Mouse (Mus musculus) hindbrain, embryonic 16.5 days (tissue): ENCODE data around the gene Ly6g6f. TPM values are rescaled to one million over a fixed set of nuclear protein-coding genes. Genes with fewer than 3 reads are reported as not detected.

Source experiments
- ATAC-seq: fragments of 200-750 bp; cut with Nextera tagmentation; 2 replicates; pipeline ENCODE4 v1.8.0; 2017; ENCODE audit warnings: moderate TSS enrichment, moderate library complexity
- H3K27ac ChIP-seq: fragments of 300-500 bp; sonication (generic); 2 replicates; pipeline ENCODE4 v1.5.1; 2014; ENCODE audit warnings: low read depth, mild to moderate bottlenecking, control low read depth, low read length, moderate library complexity
- H3K27me3 ChIP-seq: fragments of 300-500 bp; sonication (generic); replicated peaks from 2 replicates; pipeline ENCODE4 v1.6.1; 2014; ENCODE audit warnings: low read length; ENCODE audit not compliant: control insufficient read depth, insufficient read depth
- H3K36me3 ChIP-seq: fragments of 300-500 bp; sonication (generic); 2 replicates; pipeline ENCODE4 v1.6.1; 2014; ENCODE audit warnings: mild to moderate bottlenecking, low read length, moderate library complexity, mixed read lengths; ENCODE audit not compliant: control insufficient read depth, insufficient read depth
- H3K4me1 ChIP-seq: fragments of 300-500 bp; sonication (generic); 2 replicates; pipeline ENCODE4 v1.6.1; 2014; ENCODE audit warnings: low read depth, low read length; ENCODE audit not compliant: control insufficient read depth, insufficient read depth
- H3K4me2 ChIP-seq: fragments of 300-500 bp; sonication (generic); 2 replicates; pipeline ENCODE4 v1.6.1; 2014; ENCODE audit warnings: mild to moderate bottlenecking, low read length, control low read depth, moderate library complexity
- H3K4me3 ChIP-seq: fragments of 300-500 bp; sonication (generic); 2 replicates; pipeline ENCODE4 v1.5.1; 2014; ENCODE audit warnings: mild to moderate bottlenecking, low read length, control low read depth, moderate library complexity
- H3K9ac ChIP-seq: fragments of 300-500 bp; sonication (generic); 2 replicates; pipeline ENCODE4 v1.6.1; 2014; ENCODE audit warnings: low read depth, mild to moderate bottlenecking, control low read depth, low read length, moderate library complexity
- H3K9me3 ChIP-seq: fragments of 300-500 bp; sonication (generic); 2 replicates; pipeline ENCODE4 v1.6.1; 2014; ENCODE audit warnings: mild to moderate bottlenecking, low read length, moderate library complexity; ENCODE audit not compliant: control insufficient read depth
- WGBS: fragments of 180-500 bp; shearing (Covaris S2); extraction: QIAGEN DNeasy Blood & Tissue Kit; methylation state at CpG from one replicate; pipeline ENCODE4 v1.1.7; 2014; 5-methylcytosine and 5-hydroxymethylcytosine counted together
- polyA plus RNA-seq: library from polyadenylated mRNA; unstranded; fragments of >200 nt; fragmentation: Nextera tagmentation; extraction: Ambion mirVana; gene quantifications from 2 replicates; pipeline ENCODE4 v1.2.1, GENCODE M21; 2015

The Ly6g6f gene
- polyA plus RNA-seq, 1 experiment from 2014 or later = not detected

- peaks cover 24% of the 10 kb centered on the region for H3K4me1 ChIP-seq
- H3K9ac ChIP-seq = no peak overlapping the region
- peaks cover 14% of the 10 kb centered on the region for H3K36me3 ChIP-seq
- WGBS = 85% methylated on average over 8 of the region's 8 CpGs
- H3K4me2 ChIP-seq = no peak overlapping the region
- no peaks in the 10 kb centered on the region for H3K9me3 ChIP-seq
- peaks cover 14% of the 10 kb centered on the region for H3K27me3 ChIP-seq
- H3K4me3 ChIP-seq = no peak overlapping the region
- no peak for ATAC-seq
- H3K27ac ChIP-seq = no peak overlapping the region
Observed at GRCm38 (mm10) chr17:35061299-35061698, 24.1 kb downstream of the Ly6g6f start.

- peaks cover 24% of the 10 kb centered on the region for H3K4me1 ChIP-seq
- H3K4me2 ChIP-seq = peak overlapping the region; percentile 94
- no peak overlapping the region for H3K27ac ChIP-seq
- no peak for ATAC-seq
- no peaks in the 10 kb centered on the region for H3K9me3 ChIP-seq
- peak overlapping the region; percentile 86 for H3K9ac ChIP-seq
- peaks cover 14% of the 10 kb centered on the region for H3K27me3 ChIP-seq
- peak overlapping the region; percentile 82 for H3K4me3 ChIP-seq
- H3K36me3 ChIP-seq = peaks cover 14% of the 10 kb centered on the region
- WGBS = 60% methylated on average over 22 of the region's 22 CpGs
Observed at GRCm38 (mm10) chr17:35060737-35061297, 24.6 kb downstream of the Ly6g6f start.

GRCm38 (mm10) chr17:35060071-35060470 is 25.3 kb downstream of the Ly6g6f start:
- H3K9ac ChIP-seq = peak overlapping the region; percentile 86
- H3K4me2 ChIP-seq = peak overlapping the region; percentile 94
- no peak overlapping the region; the same call in 1 of the 2 replicates for H3K27ac ChIP-seq
- H3K4me3 ChIP-seq = peak overlapping the region; percentile 82
- H3K4me1 ChIP-seq = peaks cover 19% of the 10 kb centered on the region
- no peaks in the 10 kb centered on the region for H3K9me3 ChIP-seq
- 25% methylated on average over 14 of the region's 14 CpGs for WGBS
- peaks cover 14% of the 10 kb centered on the region for H3K36me3 ChIP-seq
- peaks cover 12% of the 10 kb centered on the region for H3K27me3 ChIP-seq
- no peak for ATAC-seq

GRCm38 (mm10) chr17:35058911-35059892 is 26.2 kb downstream of the Ly6g6f start, which contains the start of gene Ddah2:
Gene Ddah2, plus strand, starts transcription at chr17:35059035.
- WGBS = 0% methylated on average over 57 of the region's 57 CpGs

GRCm38 (mm10) chr17:35058316-35058715 is 27.1 kb downstream of the Ly6g6f start:
- no peaks in the 10 kb centered on the region for H3K9me3 ChIP-seq
- H3K27ac ChIP-seq = no peak overlapping the region
- peak overlapping the region; percentile 94 for H3K4me2 ChIP-seq
- 66% methylated on average over 9 of the region's 9 CpGs for WGBS
- H3K4me1 ChIP-seq = peaks cover 14% of the 10 kb centered on the region
- peak; percentile 24 for ATAC-seq
- peaks cover 19% of the 10 kb centered on the region for H3K36me3 ChIP-seq
- peak overlapping the region; percentile 86 for H3K9ac ChIP-seq
- H3K4me3 ChIP-seq = peak overlapping the region; percentile 82
- peaks cover 3% of the 10 kb centered on the region for H3K27me3 ChIP-seq

More at GRCm38 (mm10) chr17:35058911-35059892, 26.2 kb downstream of the Ly6g6f start, which contains the start of gene Ddah2:
- peak within 1 kb of the TSS; percentile 89 for H3K27ac ChIP-seq
- peak within 1 kb of the TSS; percentile 82 for H3K4me3 ChIP-seq
- peak within 1 kb of the TSS; percentile 86 for H3K9ac ChIP-seq
- H3K4me2 ChIP-seq = peak within 1 kb of the TSS; percentile 94
- H3K27me3 ChIP-seq = peaks cover 9% of the 10 kb centered on the region
- ATAC-seq = peak; percentile 91
- peaks cover 14% of the 10 kb centered on the region for H3K4me1 ChIP-seq
- H3K36me3 ChIP-seq = peaks cover 16% of the 10 kb centered on the region
- no peaks in the 10 kb centered on the region for H3K9me3 ChIP-seq

GRCm38 (mm10) chr17:35057090-35057489 is 28.3 kb downstream of the Ly6g6f start:
- Histone ChIP-seq H3K27me3 (no peaks in the 10 kb centered on the region), H3K9ac (no peak overlapping the region), H3K36me3 (peaks cover 15% of the 10 kb centered on the region), H3K9me3 (no peaks in the 10 kb centered on the region), H3K27ac (no peak overlapping the region), H3K4me1 (peaks cover 14% of the 10 kb centered on the region), H3K4me3 (no peak overlapping the region), H3K4me2 (no peak overlapping the region)
- no peak for ATAC-seq
- 74% methylated on average over 3 of the region's 3 CpGs for WGBS

GRCm38 (mm10) chr17:35055691-35056495 is 29.5 kb downstream of the Ly6g6f start:
- Histone ChIP-seq H3K9ac (no peak overlapping the region), H3K27me3 (no peaks in the 10 kb centered on the region), H3K27ac (no peak overlapping the region), H3K4me3 (no peak overlapping the region), H3K9me3 (no peaks in the 10 kb centered on the region), H3K36me3 (peaks cover 8% of the 10 kb centered on the region), H3K4me1 (peaks cover 18% of the 10 kb centered on the region), H3K4me2 (no peak overlapping the region)
- no peak for ATAC-seq
- WGBS = 93% methylated on average over 7 of the region's 7 CpGs

- no peaks in the 10 kb centered on the region for H3K9me3 ChIP-seq
- H3K9ac ChIP-seq = peak overlapping the region; percentile 68
- no peaks in the 10 kb centered on the region for H3K27me3 ChIP-seq
- H3K4me1 ChIP-seq = peaks cover 10% of the 10 kb centered on the region
- 70% methylated on average over 12 of the region's 12 CpGs for WGBS
- peak overlapping the region; percentile 64 for H3K4me2 ChIP-seq
- peak overlapping the region; percentile 66 for H3K27ac ChIP-seq
- no peak for ATAC-seq
- H3K4me3 ChIP-seq = peak overlapping the region; percentile 43; the same call in 1 of the 2 replicates
- peaks cover 6% of the 10 kb centered on the region for H3K36me3 ChIP-seq
Observed at GRCm38 (mm10) chr17:35052271-35052798, 33.1 kb downstream of the Ly6g6f start.
